Mouse (Mus musculus) stomach, embryonic 16.5 days (tissue): ENCODE results near the gene Capsl. TPM values are rescaled to one million over a fixed set of nuclear protein-coding genes. Genes with fewer than 3 reads are reported as not detected.

Experiments
- ATAC-seq: fragments of 200-750 bp; cut with Nextera tagmentation; 2 replicates; pipeline ENCODE4 v1.8.0; 2017; ENCODE audit warnings: moderate number of reproducible peaks, moderate TSS enrichment; ENCODE audit not compliant: insufficient read depth, low FRiP score
- H3K27ac ChIP-seq: fragments of 300-500 bp; sonication (generic); 2 replicates; pipeline ENCODE4 v1.5.1; 2014; ENCODE audit warnings: low read length
- H3K27me3 ChIP-seq: fragments of 300-500 bp; sonication (generic); 2 replicates; pipeline ENCODE4 v1.6.1; 2014; ENCODE audit warnings: low read length, control low read depth, mixed read lengths; ENCODE audit not compliant: control insufficient read depth, insufficient read depth
- H3K36me3 ChIP-seq: fragments of 300-500 bp; sonication (generic); 2 replicates; pipeline ENCODE4 v1.6.1; 2014; ENCODE audit warnings: low read length; ENCODE audit not compliant: control insufficient read depth, insufficient read depth
- H3K4me1 ChIP-seq: fragments of 300-500 bp; sonication (generic); 2 replicates; pipeline ENCODE4 v1.6.1; 2014; ENCODE audit warnings: low read length, control low read depth, mixed read lengths; ENCODE audit not compliant: control insufficient read depth, insufficient read depth
- H3K4me2 ChIP-seq: fragments of 300-500 bp; sonication (generic); 2 replicates; pipeline ENCODE4 v1.6.1; 2014; ENCODE audit warnings: low read depth, low read length, mixed read lengths
- H3K4me3 ChIP-seq: fragments of 300-500 bp; sonication (generic); replicated peaks from 2 replicates; pipeline ENCODE4 v1.5.1; 2014; ENCODE audit warnings: mild to moderate bottlenecking, low read length
- H3K9ac ChIP-seq: fragments of 300-500 bp; sonication (generic); 2 replicates; pipeline ENCODE4 v1.6.1; 2014; ENCODE audit warnings: low read length
- H3K9me3 ChIP-seq: fragments of 300-500 bp; sonication (generic); replicated peaks from 2 replicates; pipeline ENCODE4 v1.6.1; 2016; ENCODE audit warnings: low read length, control low read depth; ENCODE audit not compliant: control insufficient read depth
- WGBS: fragments of 180-500 bp; shearing (Covaris S2); extraction: QIAGEN DNeasy Blood & Tissue Kit; methylation state at CpG from one replicate; pipeline ENCODE4 v1.1.7; 2014; 5-methylcytosine and 5-hydroxymethylcytosine counted together
- polyA plus RNA-seq: library from polyadenylated mRNA; unstranded; fragments of >200 nt; fragmentation: Nextera tagmentation; extraction: Ambion mirVana; gene quantifications from 2 replicates; pipeline ENCODE4 v1.2.1, GENCODE M21; 2015

Gene Capsl
- polyA plus RNA-seq, 1 experiment from 2014 or later, result 11.8 TPM

DNA sequence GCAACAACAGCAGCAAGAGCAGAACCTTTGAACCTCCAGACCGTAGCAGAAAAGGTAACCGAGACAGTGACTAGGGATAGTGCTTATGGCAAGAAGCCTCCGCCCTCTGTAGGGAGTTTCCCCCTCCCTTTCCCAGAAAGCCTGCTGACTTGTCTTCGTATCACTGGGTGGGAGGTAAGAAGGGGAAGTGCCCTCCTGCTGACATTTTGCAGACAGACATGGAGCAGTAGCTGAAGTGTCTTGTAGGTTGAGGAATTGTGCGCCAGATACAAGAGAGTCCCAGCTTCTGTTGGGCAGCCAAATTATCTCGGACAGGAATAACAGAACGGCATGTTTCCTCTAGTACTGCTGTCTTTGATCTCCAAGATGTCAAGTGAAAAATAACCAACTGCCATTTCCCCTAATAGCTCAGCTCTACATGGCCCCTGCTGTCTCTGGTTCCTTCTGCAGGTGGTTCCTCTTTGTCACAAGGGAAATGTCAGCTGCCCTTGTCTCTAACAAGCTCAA lies 27.7 kb downstream of the Capsl start:
- no peaks in the 10 kb centered on the region for H3K36me3 ChIP-seq

GRCm38 (mm10) chr15:9464039-9464438 lies 28.2 kb downstream of the Capsl start:
- Histone ChIP-seq H3K36me3 (no peaks in the 10 kb centered on the region), H3K9ac (no peak overlapping the region), H3K9me3 (no peaks in the 10 kb centered on the region), H3K4me1 (no peaks in the 10 kb centered on the region), H3K27me3 (no peaks in the 10 kb centered on the region), H3K4me2 (no peak overlapping the region), H3K4me3 (no peak overlapping the region), H3K27ac (no peak overlapping the region)
- ATAC-seq, result no peak
- 31% methylated on average over 1 of the region's 1 CpGs for WGBS

More for the DNA sequence above, 27.7 kb downstream of the Capsl start:
- no peak overlapping the region for H3K4me3 ChIP-seq
- ATAC-seq, result no peak
- H3K27me3 ChIP-seq, result no peaks in the 10 kb centered on the region
- no peaks in the 10 kb centered on the region for H3K9me3 ChIP-seq
- no peak overlapping the region for H3K9ac ChIP-seq
- WGBS, result 51% methylated on average over 7 of the region's 7 CpGs
- no peak overlapping the region for H3K27ac ChIP-seq
- H3K4me1 ChIP-seq, result no peaks in the 10 kb centered on the region
- H3K4me2 ChIP-seq, result no peak overlapping the region

DNA sequence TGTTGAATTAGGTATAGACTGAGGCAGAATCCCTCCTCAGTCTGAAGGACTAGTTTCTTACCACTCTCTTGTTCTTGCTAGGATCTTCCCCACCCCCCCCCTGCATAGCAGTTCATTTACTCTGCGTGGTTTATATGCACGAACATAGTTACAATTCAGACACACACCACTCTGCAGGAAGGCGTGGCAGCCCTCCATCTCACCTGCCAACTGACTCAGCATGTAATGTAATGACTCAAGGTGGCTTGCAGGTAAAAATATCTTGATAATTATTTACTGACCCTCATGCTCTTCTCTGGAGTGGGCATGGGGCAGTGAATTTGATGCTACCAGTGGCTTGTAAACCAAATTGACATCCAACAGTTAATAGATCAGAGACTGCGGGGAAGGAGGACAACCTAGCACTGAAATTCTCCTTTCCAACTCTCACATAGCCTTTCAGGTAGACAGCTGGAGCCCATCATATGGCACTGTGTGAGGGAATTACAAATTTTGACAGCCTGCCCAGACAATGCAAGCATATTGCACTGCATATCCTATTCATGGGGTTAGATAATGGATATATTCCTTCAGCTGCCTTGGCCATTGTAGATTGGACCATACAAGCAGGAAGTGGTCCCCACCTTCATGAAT lies 35.3 kb downstream of the Capsl start:
- no peaks in the 10 kb centered on the region for H3K9me3 ChIP-seq
- H3K36me3 ChIP-seq, result no peaks in the 10 kb centered on the region
- no peak overlapping the region for H3K27ac ChIP-seq
- no peak overlapping the region for H3K9ac ChIP-seq
- WGBS, result 80% methylated on average over 4 of the region's 4 CpGs
- ATAC-seq, result no peak
- no peak overlapping the region for H3K4me2 ChIP-seq
- no peaks in the 10 kb centered on the region for H3K27me3 ChIP-seq
- no peaks in the 10 kb centered on the region for H3K4me1 ChIP-seq
- no peak overlapping the region for H3K4me3 ChIP-seq

DNA sequence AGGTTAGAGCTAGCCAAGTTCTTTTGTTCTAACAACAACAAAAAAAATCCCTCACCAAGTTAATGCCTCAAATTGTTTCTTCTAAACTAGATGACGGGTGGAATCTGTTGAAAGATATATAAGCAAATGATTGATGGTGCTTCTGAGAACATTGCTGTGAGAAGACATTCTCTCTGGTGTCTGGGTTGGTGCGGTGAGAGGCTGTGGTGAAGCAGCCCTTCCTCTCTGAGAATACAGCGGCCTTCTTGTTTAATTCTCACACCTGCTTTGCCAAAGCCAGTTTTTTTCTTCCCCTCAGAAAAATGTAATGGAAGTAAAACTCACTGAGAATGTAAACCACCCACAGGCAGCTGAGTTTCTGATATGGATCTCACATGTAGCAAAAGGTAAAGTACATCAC lies 36.3 kb downstream of the Capsl start:
- Histone ChIP-seq H3K4me1 (no peaks in the 10 kb centered on the region), H3K27me3 (no peaks in the 10 kb centered on the region), H3K4me2 (no peak overlapping the region), H3K27ac (no peak overlapping the region), H3K36me3 (no peaks in the 10 kb centered on the region), H3K9me3 (no peaks in the 10 kb centered on the region), H3K4me3 (no peak overlapping the region), H3K9ac (no peak overlapping the region)
- WGBS, result 15% methylated on average over 3 of the region's 3 CpGs
- ATAC-seq, result no peak

DNA sequence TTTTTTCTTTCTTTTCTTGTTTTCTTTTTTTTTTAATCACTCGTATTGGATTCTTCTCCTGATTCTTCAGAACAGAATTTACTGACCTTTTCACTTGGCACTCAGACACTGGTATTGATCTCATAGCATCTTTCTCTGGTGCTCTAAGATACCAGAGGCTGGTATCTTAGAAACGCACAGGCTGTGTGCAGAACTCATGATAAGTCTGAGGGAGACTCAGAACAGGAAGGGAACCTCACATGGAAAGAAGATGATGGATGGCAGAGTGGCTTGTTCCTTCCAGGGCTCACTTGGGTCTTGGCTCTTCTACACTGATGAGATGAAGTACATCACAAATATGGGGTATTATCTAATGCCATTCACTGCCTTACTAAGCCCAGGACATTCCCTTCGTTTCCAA lies 36.8 kb downstream of the Capsl start:
- no peaks in the 10 kb centered on the region for H3K36me3 ChIP-seq
- WGBS, result 50% methylated on average over 3 of the region's 3 CpGs
- no peak overlapping the region for H3K4me2 ChIP-seq
- no peak for ATAC-seq
- no peaks in the 10 kb centered on the region for H3K4me1 ChIP-seq
- H3K4me3 ChIP-seq, result no peak overlapping the region
- no peaks in the 10 kb centered on the region for H3K27me3 ChIP-seq
- no peak overlapping the region for H3K9ac ChIP-seq
- no peaks in the 10 kb centered on the region for H3K9me3 ChIP-seq
- no peak overlapping the region for H3K27ac ChIP-seq

DNA sequence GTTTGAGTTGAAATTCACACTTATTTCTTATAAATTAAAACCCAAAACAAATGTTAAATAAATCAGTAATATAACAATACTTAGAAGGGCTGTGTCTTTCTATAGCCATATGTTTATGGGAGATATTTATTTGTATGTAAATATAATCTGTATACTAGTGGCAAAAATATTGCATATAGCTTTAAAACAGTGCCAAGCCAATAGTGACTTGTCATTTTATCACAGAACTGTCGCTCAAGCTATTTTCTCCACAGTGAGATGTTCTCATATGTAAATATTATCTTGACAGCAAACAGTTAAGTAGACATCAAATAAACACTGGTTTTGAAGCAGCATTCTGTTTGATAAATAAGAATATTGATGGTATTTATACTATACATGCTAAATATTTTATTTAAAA lies 37.4 kb downstream of the Capsl start:
- H3K4me1 ChIP-seq, result no peaks in the 10 kb centered on the region
- H3K4me3 ChIP-seq, result no peak overlapping the region
- H3K9ac ChIP-seq, result no peak overlapping the region
- no peaks in the 10 kb centered on the region for H3K9me3 ChIP-seq
- WGBS, result 72% methylated on average over 1 of the region's 1 CpGs
- no peaks in the 10 kb centered on the region for H3K27me3 ChIP-seq
- H3K36me3 ChIP-seq, result no peaks in the 10 kb centered on the region
- no peak overlapping the region for H3K4me2 ChIP-seq
- no peak for ATAC-seq
- H3K27ac ChIP-seq, result no peak overlapping the region

- ATAC-seq, result no peak
- no peaks in the 10 kb centered on the region for H3K9me3 ChIP-seq
- H3K4me1 ChIP-seq, result no peaks in the 10 kb centered on the region
- H3K27me3 ChIP-seq, result no peaks in the 10 kb centered on the region
- WGBS, result 80% methylated on average over 2 of the region's 2 CpGs
- no peak overlapping the region for H3K4me3 ChIP-seq
- no peak overlapping the region for H3K27ac ChIP-seq
- H3K9ac ChIP-seq, result no peak overlapping the region
- H3K36me3 ChIP-seq, result no peaks in the 10 kb centered on the region
- no peak overlapping the region for H3K4me2 ChIP-seq
Observed at GRCm38 (mm10) chr15:9489417-9490118, 53.7 kb downstream of the Capsl start.

GRCm38 (mm10) chr15:9492077-9492476 lies 56.2 kb downstream of the Capsl start:
- Histone ChIP-seq H3K4me1 (no peaks in the 10 kb centered on the region), H3K4me2 (no peak overlapping the region), H3K27me3 (no peaks in the 10 kb centered on the region), H3K9ac (no peak overlapping the region), H3K27ac (no peak overlapping the region), H3K4me3 (no peak overlapping the region), H3K36me3 (no peaks in the 10 kb centered on the region), H3K9me3 (no peaks in the 10 kb centered on the region)
- ATAC-seq, result no peak
- 46% methylated on average over 3 of the region's 3 CpGs for WGBS
